Mouse (Mus musculus) CH12.LX (cell line): ENCODE measurements at regions not wholly inside any gene's neighbourhood (a gene's known extent, or its start where the extent isn't known, plus 50 kb on each side); places are given as distances from the start of the nearest gene placed in this dataset.

Source experiments
- DNase-seq: peaks from one replicate; pipeline ENCODE4 v3.0.0-alpha.2; 2013; ENCODE audit errors: extremely low read depth
- H3K27ac ChIP-seq: 2 replicates; pipeline ENCODE4 v1.5.1; 2012; ENCODE audit warnings: low read depth, mild to moderate bottlenecking, control low read depth, moderate library complexity; ENCODE audit not compliant: insufficient read depth
- H3K27me3 ChIP-seq: replicated peaks from 2 replicates; pipeline ENCODE3; 2012; ENCODE audit warnings: inconsistent platforms
- H3K36me3 ChIP-seq, 2 experiments: replicated peaks in 1 of 2; 2 replicates each; pipeline versions ENCODE3 to v1.6.1; 2012; ENCODE audit warnings: inconsistent platforms in 1 of 2, low read length in 1 of 2, mild to moderate bottlenecking in 1 of 2, mixed read lengths in 1 of 2, moderate library complexity in 1 of 2; ENCODE audit not compliant: control insufficient read depth in 1 of 2, insufficient read depth in 1 of 2
- H3K4me1 ChIP-seq, 2 experiments: 2 replicates each; pipeline ENCODE4 v1.6.1; 2012; ENCODE audit warnings: inconsistent platforms in 1 of 2, moderate library complexity in 1 of 2; ENCODE audit not compliant: insufficient read depth in 2 of 2, control insufficient read depth in 1 of 2
- H3K4me2 ChIP-seq: 2 replicates; pipeline ENCODE4 v1.6.1; 2012; ENCODE audit warnings: low read depth, mild to moderate bottlenecking, control low read depth; ENCODE audit not compliant: poor library complexity, insufficient read depth, severe bottlenecking
- H3K4me3 ChIP-seq, 3 experiments: fragments of 150-350 bp in 1 of 3; sonication (generic) in 1 of 3; replicated peaks in 1 of 3; 2 replicates each; pipeline versions ENCODE3 to v1.5.1; 2011 to 2012; ENCODE audit warnings: low read depth in 2 of 3, low read length in 2 of 3, mild to moderate bottlenecking in 2 of 3, moderate library complexity in 2 of 3, control low read depth in 1 of 3, improper control_type of control experiment in 1 of 3, inconsistent platforms in 1 of 3, mixed read lengths in 1 of 3; ENCODE audit not compliant: poor library complexity in 1 of 3
- H3K79me2 ChIP-seq: replicated peaks from 2 replicates; pipeline ENCODE4 v1.6.1; 2012; ENCODE audit warnings: mild to moderate bottlenecking, moderate library complexity; ENCODE audit not compliant: control insufficient read depth, poor library complexity, insufficient read depth, severe bottlenecking; ENCODE audit errors: extremely low read depth
- H3K9ac ChIP-seq: 2 replicates; pipeline ENCODE4 v1.6.1; 2012; ENCODE audit warnings: low read depth, mild to moderate bottlenecking, control low read depth, moderate library complexity; ENCODE audit not compliant: insufficient read depth
- H3K9me3 ChIP-seq: replicated peaks from 2 replicates; pipeline ENCODE3; 2012; ENCODE audit warnings: low read length, inconsistent platforms, mixed read lengths
- BHLHE40 ChIP-seq: IDR thresholded peaks from 2 replicates; pipeline ENCODE4 v1.6.1; 2011; ENCODE audit warnings: mild to moderate bottlenecking, low read depth, low read length, improper control_type of control experiment
- CHD2 ChIP-seq: IDR thresholded peaks from 2 replicates; pipeline ENCODE4 v1.6.1; 2011; ENCODE audit warnings: low read length, improper control_type of control experiment
- CTCF ChIP-seq, 2 experiments: IDR thresholded peaks in 1 of 2; conservative IDR thresholded peaks in 1 of 2; 2 replicates each; pipeline ENCODE4 v1.5.1; 2011 to 2012; ENCODE audit warnings: low read depth in 2 of 2, low read length in 2 of 2, improper control_type of control experiment in 1 of 2, inconsistent platforms in 1 of 2, mild to moderate bottlenecking in 1 of 2, moderate library complexity in 1 of 2
- EP300 ChIP-seq: IDR thresholded peaks from 2 replicates; pipeline ENCODE4 v1.6.1; 2011; ENCODE audit warnings: low read length, improper control_type of control experiment
- GABPA ChIP-seq: IDR thresholded peaks from 2 replicates; pipeline ENCODE4 v1.6.1; 2012; ENCODE audit warnings: low read depth, low read length, improper control_type of control experiment, inconsistent platforms; ENCODE audit not compliant: insufficient replicate concordance
- HCFC1 ChIP-seq: IDR thresholded peaks from 2 replicates; pipeline ENCODE4 v1.6.1; 2012; ENCODE audit warnings: low read depth, mild to moderate bottlenecking, inconsistent platforms, low read length, improper control_type of control experiment
- IRF4 ChIP-seq: IDR thresholded peaks from 2 replicates; pipeline ENCODE4 v1.6.1; 2014; ENCODE audit warnings: low read depth, mild to moderate bottlenecking, inconsistent platforms, low read length, improper control_type of control experiment
- JUN ChIP-seq: IDR thresholded peaks from 2 replicates; pipeline ENCODE4 v1.6.1; 2011; ENCODE audit warnings: low read depth, mild to moderate bottlenecking, low read length, improper control_type of control experiment, moderate library complexity; ENCODE audit not compliant: insufficient read depth
- JUND ChIP-seq: conservative IDR thresholded peaks from 2 replicates; pipeline ENCODE4 v1.6.1; 2011; ENCODE audit warnings: low read depth, low read length, improper control_type of control experiment
- MAFK ChIP-seq: IDR thresholded peaks from 2 replicates; pipeline ENCODE4 v1.6.1; 2011; ENCODE audit warnings: low read length, improper control_type of control experiment; ENCODE audit not compliant: insufficient replicate concordance
- MAX ChIP-seq: IDR thresholded peaks from 2 replicates; pipeline ENCODE4 v1.6.1; 2011; ENCODE audit warnings: low read length, improper control_type of control experiment
- MAZ ChIP-seq: IDR thresholded peaks from 2 replicates; pipeline ENCODE4 v1.6.1; 2012; ENCODE audit warnings: low read depth, mild to moderate bottlenecking, inconsistent platforms, low read length, improper control_type of control experiment, moderate library complexity
- MXI1 ChIP-seq: IDR thresholded peaks from 2 replicates; pipeline ENCODE4 v1.6.1; 2011; ENCODE audit warnings: mild to moderate bottlenecking, low read depth, low read length, improper control_type of control experiment
- MYC ChIP-seq: IDR thresholded peaks from 2 replicates; pipeline ENCODE4 v1.6.1; 2011; ENCODE audit warnings: low read depth, mild to moderate bottlenecking, improper control_type of control experiment, low read length
- POLR2A ChIP-seq: IDR thresholded peaks from 2 replicates; pipeline ENCODE4 v1.6.1; 2011; ENCODE audit warnings: low read depth, mild to moderate bottlenecking, improper control_type of control experiment, low read length
- POLR2AphosphoS2 ChIP-seq: IDR thresholded peaks from 2 replicates; pipeline ENCODE4 v1.6.1; 2011; ENCODE audit warnings: low read depth, low read length, improper control_type of control experiment
- RAD21 ChIP-seq: IDR thresholded peaks from 2 replicates; pipeline ENCODE4 v1.6.1; 2011; ENCODE audit warnings: low read depth, mild to moderate bottlenecking, low read length, improper control_type of control experiment, moderate library complexity
- SIN3A ChIP-seq: IDR thresholded peaks from 2 replicates; pipeline ENCODE4 v1.6.1; 2012; ENCODE audit warnings: low read length, improper control_type of control experiment, inconsistent platforms
- SMC3 ChIP-seq: IDR thresholded peaks from 2 replicates; pipeline ENCODE4 v1.6.1; 2011; ENCODE audit warnings: low read depth, low read length, improper control_type of control experiment
- TBP ChIP-seq: conservative IDR thresholded peaks from 2 replicates; pipeline ENCODE4 v1.6.1; 2011; ENCODE audit warnings: low read depth, low read length, improper control_type of control experiment
- TCF12 ChIP-seq: IDR thresholded peaks from 2 replicates; pipeline ENCODE4 v1.6.1; 2014; ENCODE audit warnings: low read depth, mild to moderate bottlenecking, inconsistent platforms, low read length, improper control_type of control experiment
- USF2 ChIP-seq: conservative IDR thresholded peaks from 2 replicates; pipeline ENCODE4 v1.6.1; 2011; ENCODE audit warnings: low read depth, low read length, improper control_type of control experiment
- ZC3H11A ChIP-seq: IDR thresholded peaks from 2 replicates; pipeline ENCODE4 v1.6.1; 2012; ENCODE audit warnings: low read depth, mild to moderate bottlenecking, inconsistent platforms, low read length, improper control_type of control experiment
- ZNF384 ChIP-seq: IDR thresholded peaks from 2 replicates; pipeline ENCODE4 v1.6.1; 2012; ENCODE audit warnings: low read depth, low read length, improper control_type of control experiment, inconsistent platforms
- dilution Hi-C: fragments of 300-500 bp; cut with MboI; formaldehyde crosslinking; loops from 2 replicates; pipeline ENCODE4 v1.14.3; 2020; ENCODE audit warnings: low sequenced_read_pairs; ENCODE audit not compliant: extremely low pct_unique_long_range_greater_than_20kb, extremely low pct_ligation_motif_present
- in situ Hi-C: fragments of 300-500 bp; cut with MboI; formaldehyde crosslinking; loops from 3 replicates; pipeline ENCODE4 v1.14.3; 2019; ENCODE audit warnings: low sequenced_read_pairs, low pct_ligation_motif_present, low pct_unique_long_range_greater_than_20kb, mixed read lengths

DNA sequence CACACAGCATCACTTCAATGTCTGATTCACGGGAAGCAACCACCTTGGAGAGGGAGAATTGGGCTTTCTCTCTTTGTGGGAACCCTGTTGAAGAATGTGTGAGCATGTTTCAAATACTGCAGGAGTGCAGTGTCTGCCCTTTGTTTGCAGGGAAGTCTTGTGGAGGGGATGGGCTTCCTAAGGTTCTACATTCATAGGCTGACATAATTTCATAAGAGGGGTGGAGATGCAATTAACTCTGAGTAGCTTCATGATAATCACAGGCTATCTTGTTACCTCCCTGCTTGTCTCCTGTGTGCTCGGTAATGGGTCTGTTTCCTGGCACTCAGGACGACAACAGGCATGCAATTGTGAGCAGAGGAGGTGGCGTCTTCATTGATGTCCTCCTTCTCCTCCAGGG lies 215.6 kb upstream of the Habp2 start:
- in situ Hi-C loops (no loop called here), dilution Hi-C loops (no loop called here)
- H3K9ac ChIP-seq = no peak overlapping the region
- DNase-seq = no peak
- no peaks in the 10 kb centered on the region for H3K79me2 ChIP-seq
- peaks cover 55% of the 10 kb centered on the region for H3K27me3 ChIP-seq
- peak overlapping the region in 1 of 3 experiments; percentile 9 for H3K4me3 ChIP-seq
- H3K9me3 ChIP-seq = no peaks in the 10 kb centered on the region
- H3K4me2 ChIP-seq = peak overlapping the region; percentile 86
- H3K27ac ChIP-seq = no peak overlapping the region
- H3K4me1 ChIP-seq = peaks cover 0 to 2% of the 10 kb centered on the region in 2 experiments; a peak in 1 of 4 replicates
- no peaks in the 10 kb centered on the region for H3K36me3 ChIP-seq
- no peak for TF ChIP-seq MAX
- no peak for TF ChIP-seq ZC3H11A
- no peak for TF ChIP-seq POLR2A
- no peak for TF ChIP-seq JUND
- TF ChIP-seq HCFC1 = no peak
- TF ChIP-seq MYC = no peak
- TF ChIP-seq GABPA = no peak
- TF ChIP-seq POLR2AphosphoS2 = no peak
- no peak for TF ChIP-seq BHLHE40
- no peak for TF ChIP-seq USF2
- TF ChIP-seq SMC3 = no peak
- TF ChIP-seq SIN3A = no peak
- TF ChIP-seq MAFK = no peak
- TF ChIP-seq TBP = no peak
- TF ChIP-seq ZNF384 = no peak
- no peak for TF ChIP-seq EP300
- no peak for TF ChIP-seq CHD2

- Histone ChIP-seq H3K79me2 (no peaks in the 10 kb centered on the region), H3K4me1 (0 out of 4 replicates have a peak, but pooled peaks cover 0 to under 1% of the 10 kb centered on the region in 2 experiments), H3K9ac (no peak overlapping the region), H3K36me3 (no peaks in the 10 kb centered on the region), H3K27me3 (peaks cover 77% of the 10 kb centered on the region), H3K4me2 (no peak overlapping the region), H3K27ac (no peak overlapping the region), H3K4me3 (no peak overlapping the region), H3K9me3 (no peaks in the 10 kb centered on the region)
- TF ChIP-seq IRF4 = no peak
- no peak for TF ChIP-seq POLR2AphosphoS2
- TF ChIP-seq TCF12 = no peak
- no peak for TF ChIP-seq RAD21
- no peak for TF ChIP-seq MXI1
- no peak for TF ChIP-seq MAZ
- no peak for TF ChIP-seq MYC
- no peak for TF ChIP-seq JUN
- TF ChIP-seq CTCF (conservative IDR thresholded peaks at IDR 0.05 in 1 of 2, IDR thresholded peaks at IDR 0.05 in 1 of 2; ENCODE audit: low read depth in 2 of 2, low read length in 2 of 2) = no peak
- in situ Hi-C loops = no loop called here
- dilution Hi-C loops = no loop called here
- no peak for DNase-seq
Observed at GRCm38 (mm10) chr19:56076128-56076527, 210.8 kb upstream of the Habp2 start.
